Mouse (Mus musculus): Measurements from ENCODE around the gene Jak1.

GRCm38 (mm10) chr4:101216286-101216685 lies 48.8 kb downstream of the Jak1 start:
- TF ChIP-seq CTCF (conservative IDR thresholded peaks at IDR 0.05; ENCODE audit: low read length) (no peak), NANOG (IDR thresholded peaks at IDR 0.05; ENCODE audit: borderline replicate concordance, low read length) (no peak), POU5F1 (IDR thresholded peaks at IDR 0.05; ENCODE audit: borderline replicate concordance, low read length) (no peak)

All from E14TG2a.4 (cell line).